Mouse (Mus musculus) forebrain, embryonic 11.5 days (tissue): ENCODE data around the gene Prtg. TPM values are rescaled to one million over a fixed set of nuclear protein-coding genes. Genes with fewer than 3 reads are reported as not detected.

Experiments
- ATAC-seq: fragments of 200-750 bp; cut with Nextera tagmentation; replicated peaks from 2 replicates; pipeline ENCODE4 v1.8.0; 2017; ENCODE audit warnings: moderate TSS enrichment; ENCODE audit not compliant: low FRiP score
- DNase-seq: peaks from one replicate; pipeline ENCODE4 v3.0.0-alpha.2; 2017; ENCODE audit warnings: low spot score
- H3K27ac ChIP-seq: fragments of 300-500 bp; sonication (generic); 2 replicates; pipeline ENCODE4 v1.5.1; 2014; ENCODE audit warnings: low read depth, low read length
- H3K27me3 ChIP-seq: fragments of 300-500 bp; sonication (generic); 2 replicates; pipeline ENCODE4 v1.6.1; 2014; ENCODE audit warnings: mild to moderate bottlenecking, low read length, mixed read lengths; ENCODE audit not compliant: control insufficient read depth, insufficient read depth
- H3K36me3 ChIP-seq: fragments of 300-500 bp; sonication (generic); 2 replicates; pipeline ENCODE4 v1.6.1; 2014; ENCODE audit warnings: mild to moderate bottlenecking, low read length, moderate library complexity, mixed read lengths; ENCODE audit not compliant: control insufficient read depth, insufficient read depth
- H3K4me1 ChIP-seq: fragments of 300-500 bp; sonication (generic); replicated peaks from 2 replicates; pipeline ENCODE4 v1.6.1; 2014; ENCODE audit warnings: low read length, mixed read lengths; ENCODE audit not compliant: control insufficient read depth, insufficient read depth
- H3K4me2 ChIP-seq: fragments of 300-500 bp; sonication (generic); 2 replicates; pipeline ENCODE4 v1.6.1; 2014; ENCODE audit warnings: low read depth, mild to moderate bottlenecking, low read length, moderate library complexity, mixed read lengths; ENCODE audit not compliant: severe bottlenecking
- H3K4me3 ChIP-seq: fragments of 300-500 bp; sonication (generic); 2 replicates; pipeline ENCODE4 v1.5.1; 2014; ENCODE audit warnings: low read depth, low read length
- H3K9ac ChIP-seq: fragments of 300-500 bp; sonication (generic); 2 replicates; pipeline ENCODE4 v1.6.1; 2014; ENCODE audit warnings: low read length
- H3K9me3 ChIP-seq: fragments of 300-500 bp; sonication (generic); 2 replicates; pipeline ENCODE4 v1.6.1; 2016; ENCODE audit warnings: low read length, mixed read lengths; ENCODE audit not compliant: control insufficient read depth
- WGBS: fragments of 180-500 bp; shearing (Covaris S2); extraction: QIAGEN DNeasy Blood & Tissue Kit; methylation state at CpG from one replicate; pipeline ENCODE4 v1.1.7; 2014; 5-methylcytosine and 5-hydroxymethylcytosine counted together
- polyA plus RNA-seq: library from polyadenylated mRNA; unstranded; fragments of >200 nt; fragmentation: Nextera tagmentation; extraction: Ambion mirVana; gene quantifications from 2 replicates; pipeline ENCODE4 v1.2.1, GENCODE M21; 2014

Prtg gene
- polyA plus RNA-seq, 1 experiment from 2014 or later: 3.6 TPM

- H3K4me3 ChIP-seq: no peak overlapping the region
- no peak overlapping the region for H3K9ac ChIP-seq
- peaks cover 4% of the 10 kb centered on the region; the same call in 1 of the 2 replicates for H3K36me3 ChIP-seq
- no peak for ATAC-seq
- H3K4me2 ChIP-seq: no peak overlapping the region
- no peaks in the 10 kb centered on the region for H3K27me3 ChIP-seq
- no peaks in the 10 kb centered on the region for H3K4me1 ChIP-seq
- WGBS: 92% methylated on average over 1 of the region's 1 CpGs
- DNase-seq: no peak
- H3K9me3 ChIP-seq: no peaks in the 10 kb centered on the region
- H3K27ac ChIP-seq: no peak overlapping the region
Measured at GRCm38 (mm10) chr9:72889777-72890176, 83.1 kb downstream of the Prtg start.

DNA sequence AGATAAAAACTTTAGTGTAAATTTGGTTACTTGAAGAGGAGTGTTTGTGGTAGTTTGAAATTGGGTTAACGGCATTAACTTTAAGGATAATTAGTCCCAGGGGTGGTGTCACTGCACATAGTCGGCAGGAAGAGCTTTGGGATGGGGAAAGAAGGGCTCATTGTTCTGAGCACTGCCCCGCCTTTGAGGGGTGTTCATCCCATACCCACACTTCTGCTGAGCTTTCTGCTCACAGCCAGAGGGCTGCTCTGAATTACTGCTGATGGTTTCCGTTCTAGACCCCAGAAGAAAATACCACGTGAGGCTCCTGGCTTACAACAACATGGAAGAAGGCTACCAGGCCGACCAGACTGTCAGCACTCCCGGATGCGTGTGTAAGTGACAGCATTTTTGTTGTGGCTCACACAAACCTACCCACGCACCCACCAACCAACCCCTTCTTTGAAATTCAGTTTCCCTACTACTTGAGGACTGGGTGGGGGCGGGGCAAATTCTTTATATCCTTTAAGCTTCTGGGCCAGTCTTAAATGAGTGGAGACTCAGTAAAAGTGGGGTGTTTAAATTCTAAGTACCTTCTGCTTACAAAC lies 83.9 kb downstream of the Prtg start:
- Histone ChIP-seq H3K4me1 (no peaks in the 10 kb centered on the region), H3K36me3 (peaks cover 4% of the 10 kb centered on the region; the same call in 1 of the 2 replicates), H3K9ac (no peak overlapping the region), H3K27me3 (no peaks in the 10 kb centered on the region), H3K27ac (no peak overlapping the region), H3K9me3 (no peaks in the 10 kb centered on the region), H3K4me3 (no peak overlapping the region), H3K4me2 (no peak overlapping the region)
- 77% methylated on average over 10 of the region's 10 CpGs for WGBS
- DNase-seq (peak; percentile 48), ATAC-seq (no peak)

DNA sequence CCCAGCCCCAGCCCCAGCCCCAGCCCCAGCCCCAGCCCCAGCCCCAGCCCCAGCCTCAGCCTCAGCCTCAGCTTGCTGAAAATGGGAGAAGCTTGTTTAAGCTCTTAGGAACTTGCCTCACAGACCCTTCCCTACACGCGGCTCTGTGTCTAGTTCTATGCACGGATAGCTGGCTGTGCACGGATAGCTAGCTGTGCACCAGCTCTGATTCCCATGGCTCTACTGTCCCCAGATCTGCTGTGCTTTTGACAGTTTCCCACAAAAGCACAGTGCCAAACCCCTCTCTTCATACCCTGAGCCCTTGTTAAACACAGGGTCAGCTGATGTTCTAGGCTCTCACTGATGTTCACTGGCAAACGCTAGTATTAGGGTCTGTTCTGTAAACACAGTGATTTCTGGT lies 86.1 kb downstream of the Prtg start:
- ATAC-seq (no peak), DNase-seq (no peak)
- no peak overlapping the region for H3K4me3 ChIP-seq
- H3K36me3 ChIP-seq: peaks cover 4% of the 10 kb centered on the region; the same call in 1 of the 2 replicates
- no peak overlapping the region for H3K27ac ChIP-seq
- H3K9ac ChIP-seq: no peak overlapping the region
- no peaks in the 10 kb centered on the region for H3K4me1 ChIP-seq
- no peak overlapping the region for H3K4me2 ChIP-seq
- H3K27me3 ChIP-seq: no peaks in the 10 kb centered on the region
- no peaks in the 10 kb centered on the region for H3K9me3 ChIP-seq
- 96% methylated on average over 5 of the region's 5 CpGs for WGBS

DNA sequence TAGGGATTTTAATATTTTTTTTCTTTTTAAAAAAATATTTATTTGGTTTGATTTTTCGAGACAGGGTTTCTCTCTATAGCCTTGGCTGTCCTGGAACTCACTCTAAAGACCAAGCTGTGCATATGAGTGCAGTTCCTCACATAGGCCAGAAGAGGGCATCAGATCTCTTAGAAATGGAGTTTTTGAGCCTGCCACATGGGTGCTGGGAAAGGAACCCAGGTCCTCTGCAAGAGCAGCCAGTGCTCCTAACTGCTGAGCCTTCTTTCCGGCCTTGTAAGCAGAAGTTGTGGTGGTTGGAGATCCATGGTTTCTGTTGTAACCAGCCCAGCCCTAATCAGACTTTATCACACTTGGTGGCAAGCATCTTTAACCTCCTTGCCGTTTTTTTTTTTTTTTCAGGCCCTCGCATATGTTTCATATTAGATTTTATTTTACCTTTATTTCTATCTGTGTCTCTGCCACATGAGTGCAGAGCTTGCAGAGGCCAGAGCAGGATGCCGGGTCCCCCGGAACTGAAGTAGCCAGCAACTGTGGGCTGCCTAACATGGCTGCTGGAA lies 88.2 kb downstream of the Prtg start:
- peaks cover 4% of the 10 kb centered on the region; the same call in 1 of the 2 replicates for H3K36me3 ChIP-seq
- H3K27ac ChIP-seq: no peak overlapping the region
- no peak overlapping the region for H3K4me2 ChIP-seq
- DNase-seq (no peak), ATAC-seq (no peak)
- WGBS: 97% methylated on average over 6 of the region's 6 CpGs
- H3K27me3 ChIP-seq: no peaks in the 10 kb centered on the region
- H3K4me3 ChIP-seq: no peak overlapping the region
- no peaks in the 10 kb centered on the region for H3K9me3 ChIP-seq
- no peaks in the 10 kb centered on the region for H3K4me1 ChIP-seq
- no peak overlapping the region for H3K9ac ChIP-seq

DNA sequence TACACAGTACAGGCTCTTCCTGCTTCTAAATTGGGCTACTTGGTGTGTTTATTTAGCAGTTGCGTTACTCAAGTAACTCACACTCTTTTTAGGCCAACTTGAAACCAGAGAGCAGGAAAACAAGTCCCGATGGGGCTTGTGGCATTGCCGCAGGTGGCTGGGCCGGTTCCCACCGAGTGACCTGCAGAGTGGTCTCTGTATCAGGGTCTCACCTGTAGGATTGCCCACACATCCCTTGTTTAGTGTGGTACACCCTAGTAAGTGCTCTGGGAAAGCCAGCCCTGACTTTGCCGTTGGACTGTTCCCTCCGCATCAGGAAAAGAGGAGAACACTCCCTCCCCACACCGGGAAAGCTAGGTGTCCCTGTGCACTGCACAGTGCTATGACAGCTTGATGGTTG lies 95.4 kb downstream of the Prtg start:
- Histone ChIP-seq H3K4me1 (no peaks in the 10 kb centered on the region), H3K9ac (no peak overlapping the region), H3K9me3 (no peaks in the 10 kb centered on the region), H3K27me3 (no peaks in the 10 kb centered on the region), H3K4me3 (no peak overlapping the region), H3K36me3 (no peaks in the 10 kb centered on the region; the same call in 1 of the 2 replicates), H3K4me2 (no peak overlapping the region), H3K27ac (no peak overlapping the region)
- WGBS: 88% methylated on average over 8 of the region's 8 CpGs
- no peak for ATAC-seq
- DNase-seq: peak; percentile 42

DNA sequence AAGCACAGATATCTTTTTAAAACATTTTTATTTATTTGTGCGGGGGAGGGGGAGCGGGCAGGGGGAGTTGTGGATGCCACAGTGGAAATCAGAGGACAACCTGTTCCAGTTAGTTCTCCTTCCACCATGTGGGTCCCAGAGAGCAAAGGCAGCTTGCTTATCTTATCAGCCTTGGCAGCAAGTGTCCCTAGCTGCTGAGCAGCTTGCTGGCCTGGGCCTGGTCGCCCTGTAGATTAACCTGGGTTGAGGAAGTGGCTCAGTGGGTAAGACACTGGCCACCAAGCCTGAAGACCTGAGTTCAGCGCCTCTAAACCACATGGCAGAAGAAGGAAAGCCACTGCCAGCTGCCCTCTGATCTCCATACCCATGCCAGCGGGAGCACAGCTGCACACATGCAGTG lies 95.9 kb downstream of the Prtg start:
- DNase-seq (no peak), ATAC-seq (no peak)
- Histone ChIP-seq H3K9me3 (no peaks in the 10 kb centered on the region), H3K27ac (no peak overlapping the region), H3K4me2 (no peak overlapping the region), H3K36me3 (no peaks in the 10 kb centered on the region; the same call in 1 of the 2 replicates), H3K4me1 (no peaks in the 10 kb centered on the region), H3K9ac (no peak overlapping the region), H3K27me3 (no peaks in the 10 kb centered on the region), H3K4me3 (no peak overlapping the region)
- 85% methylated on average over 5 of the region's 5 CpGs for WGBS

- Histone ChIP-seq H3K4me1 (no peaks in the 10 kb centered on the region), H3K9ac (no peak overlapping the region), H3K36me3 (no peaks in the 10 kb centered on the region; the same call in 1 of the 2 replicates), H3K27ac (no peak overlapping the region), H3K4me2 (no peak overlapping the region), H3K27me3 (no peaks in the 10 kb centered on the region), H3K4me3 (no peak overlapping the region), H3K9me3 (no peaks in the 10 kb centered on the region)
- DNase-seq (no peak), ATAC-seq (no peak)
- WGBS: 86% methylated on average over 6 of the region's 6 CpGs
Measured at GRCm38 (mm10) chr9:72906693-72907103, 100.0 kb downstream of the Prtg start.

DNA sequence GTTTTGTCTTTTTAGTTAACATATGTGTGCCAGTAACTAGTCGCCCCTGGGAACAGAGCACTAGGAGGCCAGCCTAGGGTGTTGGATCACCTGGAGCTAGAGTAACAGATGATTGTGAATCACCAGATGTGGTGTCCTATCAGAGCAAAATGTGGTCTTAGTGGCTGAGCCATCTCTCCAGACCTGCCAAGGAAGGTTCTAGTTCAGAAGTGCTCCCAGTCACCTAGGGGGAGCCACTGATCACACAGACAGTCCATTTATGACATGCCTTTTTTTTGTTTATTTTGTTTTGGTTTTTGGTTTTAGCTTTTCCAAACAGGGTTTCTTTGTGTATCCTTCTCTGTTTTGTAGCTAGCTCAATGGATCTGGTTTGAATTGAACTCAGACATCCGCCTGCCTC lies 104.7 kb downstream of the Prtg start:
- Histone ChIP-seq H3K4me3 (no peak overlapping the region), H3K36me3 (no peaks in the 10 kb centered on the region), H3K27me3 (no peaks in the 10 kb centered on the region), H3K9ac (no peak overlapping the region), H3K9me3 (no peaks in the 10 kb centered on the region), H3K4me1 (no peaks in the 10 kb centered on the region), H3K4me2 (no peak overlapping the region), H3K27ac (no peak overlapping the region)
- ATAC-seq (no peak), DNase-seq (no peak)
- WGBS: 88% methylated on average over 2 of the region's 2 CpGs

GRCm38 (mm10) chr9:72913551-72913950 lies 106.9 kb downstream of the Prtg start:
- ATAC-seq: no peak
- DNase-seq: no peak
- no peaks in the 10 kb centered on the region for H3K27me3 ChIP-seq
- no peaks in the 10 kb centered on the region for H3K4me1 ChIP-seq
- H3K4me3 ChIP-seq: no peak overlapping the region
- H3K9ac ChIP-seq: no peak overlapping the region
- H3K4me2 ChIP-seq: no peak overlapping the region
- no peaks in the 10 kb centered on the region for H3K36me3 ChIP-seq
- no peak overlapping the region for H3K27ac ChIP-seq
- WGBS: 87% methylated on average over 6 of the region's 6 CpGs
- H3K9me3 ChIP-seq: no peaks in the 10 kb centered on the region
